Mouse (Mus musculus): ENCODE measurements at regions not wholly inside any gene's neighbourhood (a gene's known extent, or its start where the extent isn't known, plus 50 kb on each side); places are given as distances from the start of the nearest gene placed in this dataset.

DNA sequence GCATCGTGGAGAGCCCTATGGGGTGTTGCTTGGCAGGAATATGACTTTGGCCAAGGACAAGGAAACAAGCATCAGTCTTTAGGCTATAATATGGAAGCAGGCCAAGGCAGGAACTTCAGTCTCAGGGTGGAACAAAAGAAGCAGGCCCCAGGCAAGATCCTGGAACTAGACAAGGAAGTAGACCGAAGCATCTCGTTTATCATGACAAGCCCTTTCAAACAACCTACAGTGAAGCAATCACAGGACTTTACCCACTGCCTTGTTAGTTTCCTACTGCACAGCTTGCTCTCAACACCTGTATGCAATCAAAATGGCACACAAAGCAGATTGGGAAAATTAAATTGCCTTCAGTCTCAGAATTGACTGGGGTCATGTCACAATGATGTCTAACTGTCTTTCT, 163.2 kb upstream of the Gulp1 start:
- Histone ChIP-seq H3K27me3 (ENCODE audit: control insufficient read depth, insufficient read depth, low read length) (no peaks in the 10 kb centered on the region), H3K36me3 (ENCODE audit: control insufficient read depth, insufficient read depth, low read length) (no peaks in the 10 kb centered on the region), H3K9ac (ENCODE audit: low read length) (no peak overlapping the region), H3K27ac (replicated peaks; ENCODE audit: low read depth, low read length) (no peak overlapping the region), H3K4me2 (ENCODE audit: low read depth, severe bottlenecking) (no peak overlapping the region), H3K4me3 (ENCODE audit: low read depth, low read length) (no peak overlapping the region), H3K4me1 (ENCODE audit: control insufficient read depth, insufficient read depth, low read length) (no peaks in the 10 kb centered on the region), H3K9me3 (ENCODE audit: control insufficient read depth, low read length) (no peaks in the 10 kb centered on the region)
- DNase-seq (ENCODE audit: low spot score) (no peak), ATAC-seq (ENCODE audit: insufficient number of reproducible peaks, low FRiP score, low TSS enrichment, low read depth) (no peak)
- 67% methylated on average over 3 of the region's 3 CpGs for WGBS

DNA sequence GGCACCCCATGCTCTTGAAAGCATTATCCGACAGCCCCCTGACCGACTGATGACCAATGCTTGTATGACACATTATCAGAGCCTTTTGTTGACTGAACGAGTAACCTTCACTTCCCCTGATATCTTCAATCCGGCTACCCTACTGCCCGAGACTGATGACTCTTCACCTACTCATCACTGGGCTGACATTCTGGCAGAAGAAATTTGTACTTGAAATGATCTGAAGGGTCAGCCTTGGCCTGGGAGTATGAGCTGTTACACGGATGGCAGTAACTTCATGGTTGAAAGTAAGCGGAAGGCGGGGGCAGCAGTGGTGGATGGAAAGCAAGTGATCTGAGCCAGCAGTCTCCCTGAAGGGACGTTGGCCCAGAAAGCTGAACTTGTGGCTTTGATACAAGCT, 159.2 kb upstream of the Gulp1 start:
- ATAC-seq (ENCODE audit: insufficient number of reproducible peaks, low FRiP score, low TSS enrichment, low read depth), result no peak
- WGBS, result 93% methylated on average over 9 of the region's 9 CpGs

DNA sequence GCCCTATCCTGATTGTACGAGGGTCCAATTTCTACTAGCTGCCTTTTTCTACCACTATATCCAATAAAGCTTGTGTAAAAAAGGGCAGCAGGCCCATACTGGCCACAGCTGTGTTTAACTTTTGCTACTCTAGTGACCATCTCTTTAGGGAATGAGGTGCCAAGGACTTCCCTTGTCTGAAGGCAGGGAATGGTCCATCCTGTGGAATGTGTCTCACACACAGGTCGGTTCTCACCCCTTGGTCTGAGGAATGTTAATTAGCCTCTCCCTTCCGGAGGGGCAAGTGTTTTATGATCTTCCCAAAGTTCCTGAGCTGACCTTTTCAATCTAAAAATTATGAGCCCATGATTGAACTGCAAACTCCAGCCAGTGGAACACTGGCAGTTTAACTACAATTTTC, 155.8 kb upstream of the Gulp1 start:
- ATAC-seq (ENCODE audit: insufficient number of reproducible peaks, low FRiP score, low TSS enrichment, low read depth) (peak; percentile 70; the same call in 1 of the 2 replicates), DNase-seq (ENCODE audit: low spot score) (peak; percentile 25)
- WGBS, result 13% methylated on average over 3 of the region's 3 CpGs
- H3K9me3 ChIP-seq (ENCODE audit: control insufficient read depth, low read length), result no peaks in the 10 kb centered on the region
- no peak overlapping the region for H3K4me3 ChIP-seq (ENCODE audit: low read depth, low read length)
- no peaks in the 10 kb centered on the region for H3K27me3 ChIP-seq (ENCODE audit: control insufficient read depth, insufficient read depth, low read length)
- no peak overlapping the region for H3K27ac ChIP-seq (replicated peaks; ENCODE audit: low read depth, low read length)
- no peak overlapping the region for H3K9ac ChIP-seq (ENCODE audit: low read length)
- H3K4me1 ChIP-seq (ENCODE audit: control insufficient read depth, insufficient read depth, low read length), result no peaks in the 10 kb centered on the region
- no peaks in the 10 kb centered on the region for H3K36me3 ChIP-seq (ENCODE audit: control insufficient read depth, insufficient read depth, low read length)
- no peak overlapping the region for H3K4me2 ChIP-seq (ENCODE audit: low read depth, severe bottlenecking)

More for the DNA sequence above, 159.2 kb upstream of the Gulp1 start:
- H3K9me3 ChIP-seq (ENCODE audit: control insufficient read depth, low read length), result no peaks in the 10 kb centered on the region
- DNase-seq (ENCODE audit: low spot score), result no peak
- H3K4me3 ChIP-seq (ENCODE audit: low read depth, low read length), result no peak overlapping the region
- no peak overlapping the region for H3K27ac ChIP-seq (replicated peaks; ENCODE audit: low read depth, low read length)
- no peak overlapping the region for H3K4me2 ChIP-seq (ENCODE audit: low read depth, severe bottlenecking)
- H3K9ac ChIP-seq (ENCODE audit: low read length), result no peak overlapping the region
- no peaks in the 10 kb centered on the region for H3K36me3 ChIP-seq (ENCODE audit: control insufficient read depth, insufficient read depth, low read length)
- no peaks in the 10 kb centered on the region for H3K4me1 ChIP-seq (ENCODE audit: control insufficient read depth, insufficient read depth, low read length)
- no peaks in the 10 kb centered on the region for H3K27me3 ChIP-seq (ENCODE audit: control insufficient read depth, insufficient read depth, low read length)

DNA sequence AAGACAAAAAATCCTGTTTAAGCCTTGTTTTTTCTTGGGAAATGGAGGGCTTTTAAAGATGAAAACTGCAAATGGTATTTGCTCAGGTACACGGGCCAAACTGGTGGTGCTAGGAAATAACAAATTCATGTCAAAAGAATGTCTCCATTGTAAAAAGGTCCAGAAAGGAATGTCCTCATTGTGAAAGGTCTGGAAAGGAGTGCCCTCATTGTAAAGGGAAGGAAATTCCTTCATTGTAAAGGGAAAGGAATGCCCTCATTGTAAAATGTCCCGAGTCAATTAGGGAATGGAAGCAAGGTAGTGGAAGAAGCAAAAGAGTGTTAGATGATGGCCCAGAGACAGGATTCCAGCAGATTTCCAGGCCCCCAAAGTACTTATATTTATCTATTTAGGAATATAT, 153.2 kb upstream of the Gulp1 start:
- Histone ChIP-seq H3K27me3 (ENCODE audit: control insufficient read depth, insufficient read depth, low read length) (no peaks in the 10 kb centered on the region), H3K4me1 (ENCODE audit: control insufficient read depth, insufficient read depth, low read length) (no peaks in the 10 kb centered on the region), H3K4me3 (ENCODE audit: low read depth, low read length) (no peak overlapping the region), H3K27ac (replicated peaks; ENCODE audit: low read depth, low read length) (no peak overlapping the region), H3K9me3 (ENCODE audit: control insufficient read depth, low read length) (no peaks in the 10 kb centered on the region), H3K36me3 (ENCODE audit: control insufficient read depth, insufficient read depth, low read length) (no peaks in the 10 kb centered on the region), H3K4me2 (ENCODE audit: low read depth, severe bottlenecking) (no peak overlapping the region), H3K9ac (ENCODE audit: low read length) (no peak overlapping the region)
- ATAC-seq (ENCODE audit: insufficient number of reproducible peaks, low FRiP score, low TSS enrichment, low read depth), result no peak
- 78% methylated on average over 2 of the region's 2 CpGs for WGBS
- DNase-seq (ENCODE audit: low spot score), result no peak

DNA sequence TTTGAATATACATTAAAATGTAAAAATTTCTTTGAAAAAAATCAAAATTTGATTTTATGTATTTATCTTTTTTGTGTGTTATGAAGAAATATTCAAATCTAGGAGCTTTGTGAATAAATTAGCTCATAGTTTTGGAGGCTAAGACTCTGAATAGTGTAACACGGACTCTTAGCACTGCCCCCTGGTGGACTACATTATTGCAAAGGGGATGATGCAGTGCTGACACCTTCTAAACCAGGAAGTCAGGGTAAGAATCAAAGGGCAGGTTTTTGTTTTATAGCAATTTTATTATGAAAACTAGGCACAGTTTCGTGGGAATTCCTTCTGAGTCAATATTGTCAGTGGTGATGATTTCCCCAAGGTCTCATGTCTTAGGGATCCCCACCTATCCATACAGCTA, 113.5 kb upstream of the Gulp1 start:
- no peaks in the 10 kb centered on the region for H3K36me3 ChIP-seq (ENCODE audit: control insufficient read depth, insufficient read depth, low read length)
- H3K27ac ChIP-seq (replicated peaks; ENCODE audit: low read depth, low read length), result no peak overlapping the region
- H3K9ac ChIP-seq (ENCODE audit: low read length), result no peak overlapping the region
- no peaks in the 10 kb centered on the region for H3K27me3 ChIP-seq (ENCODE audit: control insufficient read depth, insufficient read depth, low read length)
- no peak overlapping the region for H3K4me2 ChIP-seq (ENCODE audit: low read depth, severe bottlenecking)
- DNase-seq (ENCODE audit: low spot score) (peak; percentile 29), ATAC-seq (ENCODE audit: insufficient number of reproducible peaks, low FRiP score, low TSS enrichment, low read depth) (no peak)
- no peaks in the 10 kb centered on the region for H3K9me3 ChIP-seq (ENCODE audit: control insufficient read depth, low read length)
- no peaks in the 10 kb centered on the region for H3K4me1 ChIP-seq (ENCODE audit: control insufficient read depth, insufficient read depth, low read length)
- no peak overlapping the region for H3K4me3 ChIP-seq (ENCODE audit: low read depth, low read length)
- 75% methylated on average over 2 of the region's 2 CpGs for WGBS
